Mouse (Mus musculus): ENCODE measurements around the gene Klhl10.

Gene Klhl10

DNA sequence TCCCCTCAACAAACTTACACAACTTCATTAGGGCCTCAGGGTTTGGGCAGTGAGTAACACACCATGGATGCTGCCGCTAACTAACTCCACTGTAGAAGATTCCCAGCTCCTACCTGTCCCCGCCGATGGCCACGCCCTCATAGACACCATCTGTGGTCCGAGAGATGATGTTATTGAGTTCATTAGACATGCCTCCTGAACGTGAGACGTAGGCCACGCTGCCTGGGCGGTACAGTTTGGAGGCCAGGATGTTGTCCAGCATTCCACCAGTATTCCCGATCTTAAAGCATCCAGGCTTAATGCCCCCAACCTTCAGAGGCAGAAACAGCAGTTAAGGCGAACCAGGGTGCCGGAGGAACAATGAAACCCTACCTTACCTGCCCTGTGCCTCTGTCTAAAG is 52.1 kb downstream of the Klhl10 start:
- in situ Hi-C loops (cut with MboI; ENCODE audit: low pct_unique_long_range_greater_than_20kb in 1 of 2, low sequenced_read_pairs in 2 of 2, unreplicated experiment in 1 of 2): no loop called here

DNA sequence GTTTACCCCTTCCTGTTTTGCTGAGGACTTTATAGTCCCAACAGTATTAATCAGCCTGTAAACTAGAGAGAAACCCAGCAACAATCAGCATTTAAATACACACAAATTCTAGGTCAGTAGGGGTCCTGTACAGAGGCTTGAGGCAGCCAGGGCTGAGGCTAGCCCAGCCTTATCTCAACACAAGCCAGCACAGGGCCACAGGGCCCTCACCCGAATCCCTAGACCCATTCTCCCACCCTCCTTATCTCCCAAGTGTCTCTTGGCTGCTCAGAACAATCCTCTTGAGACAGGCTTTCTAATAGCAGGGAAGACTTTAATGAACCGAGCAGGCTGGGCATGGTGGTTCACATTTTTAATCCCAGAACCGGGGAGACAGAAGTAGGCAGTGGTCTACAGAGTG is 58.5 kb downstream of the Klhl10 start:
- in situ Hi-C loops (cut with MboI; ENCODE audit: low pct_unique_long_range_greater_than_20kb in 1 of 2, low sequenced_read_pairs in 2 of 2, unreplicated experiment in 1 of 2): loop anchor here in 1 of 2 experiments (25.0 kb wide), 1 partner anchor 1488 kb away; the partner anchor contains the start of gene Top2a

DNA sequence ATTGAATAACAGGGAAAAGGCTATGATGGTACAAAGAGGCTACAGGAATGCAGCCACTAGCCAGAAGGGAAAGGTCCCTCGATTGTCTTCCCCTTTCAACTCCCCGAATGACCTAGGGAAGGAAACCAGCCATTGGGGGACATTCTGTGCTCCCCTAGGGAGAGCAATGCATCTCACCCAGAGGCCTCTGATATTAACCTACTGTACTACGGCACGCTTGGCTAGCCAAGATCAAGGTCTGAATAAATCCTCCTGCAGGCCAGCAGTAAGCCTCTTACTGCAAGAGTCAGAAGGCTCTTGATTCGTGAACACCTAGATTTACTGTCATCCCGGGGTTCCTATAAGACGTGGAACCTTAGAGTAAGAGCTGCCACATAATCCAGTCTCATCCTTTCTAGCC is 58.9 kb downstream of the Klhl10 start:
- in situ Hi-C loops (cut with MboI; ENCODE audit: low pct_unique_long_range_greater_than_20kb in 1 of 2, low sequenced_read_pairs in 2 of 2, unreplicated experiment in 1 of 2): loop anchor here in 1 of 2 experiments (25.0 kb wide), 1 partner anchor 1488 kb away; the partner anchor contains the start of gene Top2a

DNA sequence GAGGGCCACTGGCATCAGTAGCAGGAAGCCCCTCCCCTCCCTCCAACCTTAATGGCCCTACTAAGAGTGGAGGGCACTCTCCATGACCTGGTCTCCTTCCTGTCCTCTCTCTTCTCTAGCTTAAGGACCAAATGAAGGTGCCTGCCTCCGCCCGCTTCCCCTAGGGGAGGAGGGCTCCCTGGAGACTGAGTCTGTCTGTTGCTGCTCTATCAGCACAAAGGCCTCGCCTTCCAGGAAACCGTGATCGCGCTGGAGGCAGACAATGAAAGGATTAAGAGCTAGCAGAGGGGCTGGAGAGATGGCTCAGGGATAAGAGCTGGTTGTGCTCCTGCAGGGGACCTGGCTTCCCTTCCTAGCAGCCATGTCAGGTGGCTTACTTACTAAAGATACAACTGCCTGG is 59.6 kb downstream of the Klhl10 start:
- in situ Hi-C loops (cut with MboI; ENCODE audit: low pct_unique_long_range_greater_than_20kb in 1 of 2, low sequenced_read_pairs in 2 of 2, unreplicated experiment in 1 of 2): loop anchor here in 1 of 2 experiments (25.0 kb wide), 1 partner anchor 1489 kb away; the partner anchor contains the start of gene Top2a

DNA sequence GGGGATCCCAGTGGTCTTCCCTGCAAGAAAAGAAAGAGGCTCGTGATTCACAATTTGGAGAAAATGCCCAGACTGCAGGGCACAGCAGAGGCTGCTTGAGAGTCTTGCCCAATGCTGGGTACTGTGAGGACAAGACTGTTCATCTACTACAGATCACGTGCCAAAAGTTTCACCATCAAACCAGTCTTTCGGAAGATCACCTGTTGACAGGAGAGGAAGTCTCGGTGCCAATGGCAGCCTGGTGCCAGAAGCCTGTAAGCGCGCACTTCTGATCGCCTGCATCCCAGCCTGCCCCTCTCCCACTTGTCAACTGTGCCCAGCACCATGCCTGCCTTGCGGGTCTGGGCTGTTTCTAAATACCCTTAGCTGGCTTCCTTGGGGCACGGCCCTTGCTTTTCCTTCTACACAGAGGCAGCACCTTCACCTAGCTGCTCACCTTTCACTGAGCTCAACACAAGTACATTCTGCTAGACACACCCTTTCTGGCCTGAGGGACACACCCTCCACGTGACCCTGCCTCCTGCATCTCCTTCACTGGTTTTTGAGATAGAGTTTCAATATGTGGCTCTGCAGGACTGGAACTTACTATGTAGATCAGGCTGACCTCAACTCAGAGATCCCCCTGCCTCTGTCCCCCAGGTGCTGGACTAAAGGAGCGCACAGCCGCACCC is 63.4 kb downstream of the Klhl10 start:
- in situ Hi-C loops (cut with MboI; ENCODE audit: low pct_unique_long_range_greater_than_20kb in 1 of 2, low sequenced_read_pairs in 2 of 2, unreplicated experiment in 1 of 2): loop anchor here in 1 of 2 experiments (25.0 kb wide), 1 partner anchor 1493 kb away; the partner anchor contains the start of gene Top2a

DNA sequence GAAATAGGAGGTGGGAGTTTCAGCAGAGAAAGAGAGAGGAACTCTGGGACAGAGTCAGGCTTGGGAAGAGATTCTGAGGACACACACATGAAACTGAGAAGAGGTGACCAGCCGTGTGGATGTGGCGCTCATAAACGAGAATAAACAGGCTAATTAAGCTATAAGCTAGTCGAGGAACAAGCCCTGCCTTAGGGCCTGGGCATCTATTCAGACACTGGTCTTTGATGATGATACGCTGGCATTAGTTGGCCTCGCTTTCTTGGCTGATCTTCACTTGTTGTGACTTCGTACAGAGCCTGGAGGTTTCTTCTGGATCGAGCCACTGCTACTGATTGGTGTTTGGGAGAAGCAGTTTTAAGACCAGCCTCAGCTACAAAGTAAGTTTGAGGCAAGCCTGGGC is 64.3 kb downstream of the Klhl10 start:
- in situ Hi-C loops (cut with MboI; ENCODE audit: low pct_unique_long_range_greater_than_20kb in 1 of 2, low sequenced_read_pairs in 2 of 2, unreplicated experiment in 1 of 2): loop anchor here in 1 of 2 experiments (25.0 kb wide), 1 partner anchor 1494 kb away; the partner anchor contains the start of gene Top2a
